Mouse (Mus musculus) lung, adult 2 months (tissue): ENCODE results near the gene Map2k2. TPM values are rescaled to one million over a fixed set of nuclear protein-coding genes. Genes with fewer than 3 reads are reported as not detected.

Source experiments
- DNase-seq: peaks from one replicate; pipeline ENCODE4 v3.0.0; 2022
- H3K4me1 ChIP-seq: fragments of 200-500 bp; 2 replicates; pipeline ENCODE4 v1.6.1; 2011; ENCODE audit warnings: low read length; ENCODE audit not compliant: control insufficient read depth, insufficient read depth
- H3K4me3 ChIP-seq: fragments of 200-500 bp; replicated peaks from 2 replicates; pipeline ENCODE3; 2011; ENCODE audit warnings: low read depth, mild to moderate bottlenecking, control low read depth, low read length; ENCODE audit errors: extremely low read depth
- CTCF ChIP-seq: fragments of 200-500 bp; IDR thresholded peaks from 2 replicates; pipeline ENCODE4 v1.5.1; 2011; ENCODE audit warnings: mild to moderate bottlenecking, low read length, control low read depth; ENCODE audit not compliant: insufficient read depth
- POLR2A ChIP-seq: fragments of 200-500 bp; IDR thresholded peaks from 2 replicates; pipeline ENCODE4 v1.6.1; 2011; ENCODE audit warnings: low read depth, mild to moderate bottlenecking, control low read depth, low read length, borderline replicate concordance; ENCODE audit errors: extremely low read depth
- WGBS: fragments of 180-500 bp; shearing (Covaris S2); methylation state at CpG from one replicate; pipeline ENCODE4 v1.1.7; 2018; 5-methylcytosine and 5-hydroxymethylcytosine counted together
- polyA plus RNA-seq: library from polyadenylated mRNA; depleted of rRNA; stranded (reverse); fragments of >200 nt; gene quantifications from 2 replicates; pipeline ENCODE4 v1.2.3, GENCODE M21; 2012

Map2k2 gene
- polyA plus RNA-seq, 1 experiment = 147 TPM

- DNase-seq = no peak
- Histone ChIP-seq H3K4me1 (no peaks in the 10 kb centered on the region), H3K4me3 (no peak overlapping the region)
- no peak for TF ChIP-seq CTCF
- no peak for TF ChIP-seq POLR2A
- WGBS = 65% methylated on average over 8 of the region's 8 CpGs
These were observed 30.0 kb upstream of the Map2k2 start for GRCm38 (mm10) chr10:81075734-81076133.

DNA sequence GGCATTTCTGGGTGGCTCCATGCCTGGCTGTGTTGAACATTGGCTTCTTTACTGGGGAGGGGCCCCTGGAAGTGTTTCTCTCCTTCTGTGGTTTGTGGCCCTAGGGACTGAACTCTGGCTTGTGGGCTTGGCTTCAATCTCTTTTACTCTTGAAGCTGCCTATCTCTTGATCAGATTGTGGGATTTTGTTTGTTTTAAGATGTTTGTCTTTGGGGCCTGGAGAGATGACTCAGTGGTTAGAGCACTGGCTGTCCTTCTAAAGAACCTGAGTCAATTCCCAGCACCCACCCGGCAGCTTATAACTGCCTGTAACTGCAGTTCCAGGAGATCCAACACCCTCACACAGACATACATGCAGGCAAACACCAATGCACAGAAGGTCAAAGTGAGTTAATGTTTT lies 29.4 kb upstream of the Map2k2 start:
- DNase-seq = no peak
- H3K4me3 ChIP-seq = no peak overlapping the region
- H3K4me1 ChIP-seq = no peaks in the 10 kb centered on the region
- no peak for TF ChIP-seq CTCF
- WGBS = 66% methylated on average over 1 of the region's 1 CpGs

GRCm38 (mm10) chr10:81077916-81078315 lies 27.8 kb upstream of the Map2k2 start:
- TF ChIP-seq CTCF (no peak), POLR2A (no peak)
- 91% methylated on average over 11 of the region's 11 CpGs for WGBS
- no peak for DNase-seq
- Histone ChIP-seq H3K4me1 (no peaks in the 10 kb centered on the region), H3K4me3 (no peak overlapping the region)

GRCm38 (mm10) chr10:81080008-81080655 lies 25.6 kb upstream of the Map2k2 start:
- no peak overlapping the region for H3K4me3 ChIP-seq
- TF ChIP-seq POLR2A = no peak
- no peak for TF ChIP-seq CTCF
- WGBS = 90% methylated on average over 31 of the region's 31 CpGs
- DNase-seq = no peak
- no peaks in the 10 kb centered on the region for H3K4me1 ChIP-seq

- TF ChIP-seq CTCF (peak; percentile 88), POLR2A (no peak)
These were observed 23.4 kb upstream of the Map2k2 start for GRCm38 (mm10) chr10:81082168-81082960.

DNA sequence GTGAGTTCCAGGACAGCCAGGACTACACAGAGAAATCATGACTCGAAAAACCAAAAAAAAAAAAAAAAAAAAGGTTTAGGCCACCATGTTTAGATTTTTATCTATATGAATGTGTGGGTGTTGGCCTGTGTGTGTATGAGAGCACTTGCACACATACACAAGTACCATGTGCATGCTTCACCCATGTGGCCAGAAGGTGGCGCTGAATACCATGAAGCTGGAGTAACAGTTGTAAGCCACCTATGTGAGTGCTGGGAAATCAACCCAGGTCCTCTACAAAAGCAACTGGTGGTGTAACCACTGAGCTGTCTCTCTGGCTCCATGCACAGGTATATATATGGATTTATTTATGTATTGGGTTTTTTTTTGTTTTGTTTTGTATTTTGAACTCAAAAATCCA lies 18.7 kb upstream of the Map2k2 start:
- no peak for DNase-seq
- 43% methylated on average over 2 of the region's 2 CpGs for WGBS
- H3K4me1 ChIP-seq = no peaks in the 10 kb centered on the region
- peak; percentile 51 for TF ChIP-seq CTCF
- no peak for TF ChIP-seq POLR2A
- H3K4me3 ChIP-seq = no peak overlapping the region

More at GRCm38 (mm10) chr10:81082168-81082960, 23.4 kb upstream of the Map2k2 start:
- H3K4me1 ChIP-seq = no peaks in the 10 kb centered on the region
- peak; percentile 74 for DNase-seq
- WGBS = 62% methylated on average over 7 of the region's 7 CpGs
- H3K4me3 ChIP-seq = no peak overlapping the region

- WGBS = 48% methylated on average over 2 of the region's 2 CpGs
- Histone ChIP-seq H3K4me1 (no peaks in the 10 kb centered on the region), H3K4me3 (no peak overlapping the region)
- no peak for DNase-seq
- TF ChIP-seq POLR2A (no peak), CTCF (no peak)
These were observed 16.5 kb upstream of the Map2k2 start for GRCm38 (mm10) chr10:81089216-81089615.

- H3K4me3 ChIP-seq = no peak overlapping the region
- H3K4me1 ChIP-seq = no peaks in the 10 kb centered on the region
- 74% methylated on average over 7 of the region's 7 CpGs for WGBS
- no peak for DNase-seq
- TF ChIP-seq CTCF = no peak
- TF ChIP-seq POLR2A = no peak
These were observed 15.1 kb upstream of the Map2k2 start for GRCm38 (mm10) chr10:81090621-81091020.

GRCm38 (mm10) chr10:81092465-81093250 lies 13.1 kb upstream of the Map2k2 start:
- 47% methylated on average over 22 of the region's 22 CpGs for WGBS
- Histone ChIP-seq H3K4me3 (no peak overlapping the region), H3K4me1 (no peaks in the 10 kb centered on the region)
- TF ChIP-seq POLR2A (no peak), CTCF (no peak)
- no peak for DNase-seq
